Mouse (Mus musculus): ENCODE results near the gene Lrpprc. TPM values are rescaled to one million over a fixed set of nuclear protein-coding genes. Genes with fewer than 3 reads are reported as not detected.

The Lrpprc gene
- polyA plus RNA-seq, 1 experiment, result 5.4 TPM

DNA sequence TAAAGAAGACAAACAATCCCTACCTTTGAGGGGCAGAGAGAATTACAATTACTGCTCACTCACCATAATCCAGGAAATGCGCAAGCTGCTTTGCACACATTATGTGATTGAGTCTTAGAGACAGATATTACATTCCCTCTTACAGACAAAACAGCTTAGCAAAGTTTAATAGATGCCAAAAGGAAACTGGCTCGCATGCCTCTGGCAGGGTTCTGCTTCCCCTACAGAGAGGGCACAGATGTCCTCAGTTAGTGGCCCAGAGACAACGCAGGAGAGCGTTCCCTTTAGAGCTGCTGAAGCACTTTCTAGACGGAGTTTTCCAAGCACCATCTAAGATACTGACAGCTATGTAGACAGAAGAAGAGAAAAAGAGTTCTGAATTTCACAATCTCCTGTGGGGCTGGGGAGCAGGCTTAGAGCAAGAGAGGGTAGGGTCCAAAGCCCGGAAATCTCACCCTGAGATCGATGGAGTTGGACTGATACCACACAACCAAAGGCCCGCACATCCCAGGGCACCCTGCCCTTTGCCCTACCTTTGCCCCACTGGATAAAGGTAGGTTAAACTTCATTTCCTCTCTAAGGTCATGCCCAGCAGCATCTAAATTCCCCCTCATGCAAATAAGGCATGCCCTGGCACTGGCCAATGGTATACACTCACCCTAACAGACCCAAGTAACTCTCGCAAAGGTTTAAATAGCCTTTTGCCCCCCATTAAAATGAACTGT is 52.4 kb downstream of the Lrpprc start:
- WGBS, result 95% methylated on average over 9 of the region's 9 CpGs
- Histone ChIP-seq H3K36me3 (ENCODE audit: control insufficient read depth, insufficient read depth, low read length) (peaks cover 7% of the 10 kb centered on the region), H3K27ac (ENCODE audit: insufficient read depth, low read length) (no peak overlapping the region)

GRCm38 (mm10) chr17:84736719-84737118 is 53.9 kb downstream of the Lrpprc start:
- 94% methylated on average over 9 of the region's 9 CpGs for WGBS
- no peak for DNase-seq (ENCODE audit: low read depth in 1 of 2, low spot score in 2 of 2)
- Histone ChIP-seq H3K36me3 (ENCODE audit: control insufficient read depth, insufficient read depth, low read length) (peaks cover 11% of the 10 kb centered on the region), H3K27me3 (ENCODE audit: control insufficient read depth, insufficient read depth, low read length) (no peaks in the 10 kb centered on the region), H3K27ac (ENCODE audit: insufficient read depth, low read length) (no peak overlapping the region), H3K4me1 (ENCODE audit: control insufficient read depth, insufficient read depth, insufficient read length) (no peaks in the 10 kb centered on the region), H3K4me3 (ENCODE audit: extremely low read depth, insufficient read depth, insufficient read length) (no peak overlapping the region)
- TF ChIP-seq CTCF (IDR thresholded peaks at IDR 0.05; ENCODE audit: extremely low read depth, insufficient read depth, insufficient read length, insufficient replicate concordance) (no peak), POLR2A (IDR thresholded peaks at IDR 0.05; ENCODE audit: low read depth, low read length) (no peak)

More for the DNA sequence above, 52.4 kb downstream of the Lrpprc start:
- no peak for DNase-seq (ENCODE audit: low read depth in 1 of 2, low spot score in 2 of 2)
- H3K4me3 ChIP-seq (ENCODE audit: extremely low read depth, insufficient read depth, insufficient read length), result no peak overlapping the region
- no peaks in the 10 kb centered on the region for H3K4me1 ChIP-seq (ENCODE audit: control insufficient read depth, insufficient read depth, insufficient read length)
- TF ChIP-seq POLR2A (IDR thresholded peaks at IDR 0.05; ENCODE audit: low read depth, low read length), result no peak
- TF ChIP-seq CTCF (IDR thresholded peaks at IDR 0.05; ENCODE audit: extremely low read depth, insufficient read depth, insufficient read length, insufficient replicate concordance), result no peak
- H3K27me3 ChIP-seq (ENCODE audit: control insufficient read depth, insufficient read depth, low read length), result no peaks in the 10 kb centered on the region

DNA sequence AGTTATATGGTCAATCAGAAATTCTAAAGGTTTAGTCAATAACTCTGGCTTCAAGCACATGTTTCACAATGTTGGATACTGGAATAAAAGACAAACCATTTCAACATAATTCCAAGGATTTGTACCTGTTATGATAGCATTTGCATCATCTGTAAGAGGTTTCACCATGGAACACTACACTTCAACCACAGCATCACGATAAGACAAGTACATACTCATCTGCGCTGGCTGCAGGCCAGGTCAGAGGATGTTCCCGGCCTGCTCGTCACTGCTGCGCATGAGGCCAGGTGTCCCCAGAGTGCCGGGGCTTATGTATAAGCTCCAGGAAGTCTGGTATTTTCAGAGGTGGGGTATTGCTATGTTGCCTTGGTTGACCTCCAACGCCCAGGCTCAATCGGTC is 58.0 kb downstream of the Lrpprc start:
- Histone ChIP-seq H3K27me3 (ENCODE audit: control insufficient read depth, insufficient read depth, low read length) (no peaks in the 10 kb centered on the region), H3K27ac (ENCODE audit: insufficient read depth, low read length) (no peak overlapping the region), H3K4me1 (ENCODE audit: control insufficient read depth, insufficient read depth, insufficient read length) (no peaks in the 10 kb centered on the region), H3K4me3 (ENCODE audit: extremely low read depth, insufficient read depth, insufficient read length) (no peak overlapping the region), H3K36me3 (ENCODE audit: control insufficient read depth, insufficient read depth, low read length) (peaks cover 13% of the 10 kb centered on the region)
- WGBS, result 75% methylated on average over 8 of the region's 8 CpGs
- TF ChIP-seq POLR2A (IDR thresholded peaks at IDR 0.05; ENCODE audit: low read depth, low read length), result no peak
- no peak for DNase-seq (ENCODE audit: low read depth in 1 of 2, low spot score in 2 of 2)

GRCm38 (mm10) chr17:84731361-84731760 is 59.2 kb downstream of the Lrpprc start:
- H3K36me3 ChIP-seq (ENCODE audit: control insufficient read depth, insufficient read depth, low read length), result peaks cover 16% of the 10 kb centered on the region
- no peak overlapping the region for H3K4me3 ChIP-seq (ENCODE audit: extremely low read depth, insufficient read depth, insufficient read length)
- no peaks in the 10 kb centered on the region for H3K4me1 ChIP-seq (ENCODE audit: control insufficient read depth, insufficient read depth, insufficient read length)
- TF ChIP-seq POLR2A (IDR thresholded peaks at IDR 0.05; ENCODE audit: low read depth, low read length) (no peak), CTCF (IDR thresholded peaks at IDR 0.05; ENCODE audit: extremely low read depth, insufficient read depth, insufficient read length, insufficient replicate concordance) (no peak)
- H3K27ac ChIP-seq (ENCODE audit: insufficient read depth, low read length), result no peak overlapping the region
- DNase-seq (ENCODE audit: low read depth in 1 of 2, low spot score in 2 of 2), result no peak
- H3K27me3 ChIP-seq (ENCODE audit: control insufficient read depth, insufficient read depth, low read length), result no peaks in the 10 kb centered on the region
- 95% methylated on average over 12 of the region's 12 CpGs for WGBS

- TF ChIP-seq POLR2A (IDR thresholded peaks at IDR 0.05; ENCODE audit: low read depth, low read length), result no peak
- no peak for TF ChIP-seq CTCF (IDR thresholded peaks at IDR 0.05; ENCODE audit: extremely low read depth, insufficient read depth, insufficient read length, insufficient replicate concordance)
- no peaks in the 10 kb centered on the region for H3K4me1 ChIP-seq (ENCODE audit: control insufficient read depth, insufficient read depth, insufficient read length)
- H3K36me3 ChIP-seq (ENCODE audit: control insufficient read depth, insufficient read depth, low read length), result peaks cover 24% of the 10 kb centered on the region
- WGBS, result 89% methylated on average over 5 of the region's 5 CpGs
- DNase-seq (ENCODE audit: low read depth in 1 of 2, low spot score in 2 of 2), result no peak
- no peak overlapping the region for H3K27ac ChIP-seq (ENCODE audit: insufficient read depth, low read length)
- H3K4me3 ChIP-seq (ENCODE audit: extremely low read depth, insufficient read depth, insufficient read length), result no peak overlapping the region
- H3K27me3 ChIP-seq (ENCODE audit: control insufficient read depth, insufficient read depth, low read length), result no peaks in the 10 kb centered on the region
Measured at GRCm38 (mm10) chr17:84729140-84729539, 61.4 kb downstream of the Lrpprc start.

DNA sequence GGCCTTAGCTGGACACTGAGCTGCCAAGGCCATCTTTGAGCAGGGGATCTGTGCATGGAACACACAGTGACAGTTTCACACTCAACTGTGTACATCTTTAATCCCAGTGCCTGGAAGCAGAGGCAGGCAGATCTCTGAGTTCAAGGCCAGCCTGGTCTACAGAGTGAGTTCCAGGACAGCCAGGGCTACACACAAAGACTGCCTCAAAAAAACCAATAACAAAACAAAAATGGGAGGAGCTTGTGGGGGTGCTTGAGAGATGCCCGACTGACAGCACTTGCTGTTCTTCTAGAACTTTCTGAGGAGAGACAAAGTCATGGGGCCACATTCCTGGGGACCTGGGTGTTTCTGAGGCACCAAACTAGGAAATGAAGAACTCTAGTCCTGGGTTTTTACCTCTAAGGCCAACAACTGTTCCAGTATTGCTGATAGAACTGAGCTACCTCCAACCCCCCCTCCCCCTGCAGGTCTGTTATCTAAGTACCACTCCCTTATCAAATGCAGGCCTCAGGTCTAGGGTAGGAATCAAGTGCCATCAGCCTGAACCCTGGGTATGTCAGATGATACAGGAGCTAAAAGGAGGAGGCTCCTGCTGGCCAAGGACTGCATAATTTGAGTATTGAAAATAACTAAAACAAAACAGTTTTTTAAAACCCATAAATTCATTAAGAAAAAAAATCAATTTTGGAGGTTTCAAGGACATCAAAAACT is 62.2 kb downstream of the Lrpprc start:
- no peaks in the 10 kb centered on the region for H3K27me3 ChIP-seq (ENCODE audit: control insufficient read depth, insufficient read depth, low read length)
- H3K27ac ChIP-seq (ENCODE audit: insufficient read depth, low read length), result no peak overlapping the region
- TF ChIP-seq POLR2A (IDR thresholded peaks at IDR 0.05; ENCODE audit: low read depth, low read length) (no peak), CTCF (IDR thresholded peaks at IDR 0.05; ENCODE audit: extremely low read depth, insufficient read depth, insufficient read length, insufficient replicate concordance) (no peak)
- H3K36me3 ChIP-seq (ENCODE audit: control insufficient read depth, insufficient read depth, low read length), result peaks cover 24% of the 10 kb centered on the region
- 84% methylated on average over 1 of the region's 1 CpGs for WGBS
- H3K4me3 ChIP-seq (ENCODE audit: extremely low read depth, insufficient read depth, insufficient read length), result no peak overlapping the region
- no peak for DNase-seq (ENCODE audit: low read depth in 1 of 2, low spot score in 2 of 2)
- H3K4me1 ChIP-seq (ENCODE audit: control insufficient read depth, insufficient read depth, insufficient read length), result no peaks in the 10 kb centered on the region

DNA sequence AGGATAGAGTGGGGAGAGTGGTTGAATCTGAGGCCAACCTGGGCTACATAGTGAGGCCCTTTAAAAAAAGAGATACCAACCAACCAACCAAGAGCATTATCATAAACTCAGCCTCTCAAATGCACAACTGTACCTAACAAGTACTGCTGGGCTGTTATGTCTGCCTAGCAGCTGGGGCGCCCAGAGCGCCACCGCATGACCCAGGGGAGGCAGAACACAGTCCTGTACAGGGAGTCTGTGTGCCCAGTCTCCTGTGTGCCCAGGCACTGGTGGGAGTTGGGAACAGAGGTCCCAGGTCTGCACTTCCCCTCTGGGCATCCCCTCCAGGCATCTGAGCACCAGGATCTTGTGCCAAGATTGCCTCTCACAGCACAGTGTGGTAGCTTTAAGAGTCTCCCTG is 65.4 kb downstream of the Lrpprc start:
- Histone ChIP-seq H3K27ac (ENCODE audit: insufficient read depth, low read length) (no peak overlapping the region), H3K27me3 (ENCODE audit: control insufficient read depth, insufficient read depth, low read length) (no peaks in the 10 kb centered on the region), H3K4me1 (ENCODE audit: control insufficient read depth, insufficient read depth, insufficient read length) (no peaks in the 10 kb centered on the region), H3K4me3 (ENCODE audit: extremely low read depth, insufficient read depth, insufficient read length) (no peak overlapping the region), H3K36me3 (ENCODE audit: control insufficient read depth, insufficient read depth, low read length) (peaks cover 26% of the 10 kb centered on the region)
- TF ChIP-seq CTCF (IDR thresholded peaks at IDR 0.05; ENCODE audit: extremely low read depth, insufficient read depth, insufficient read length, insufficient replicate concordance) (no peak), POLR2A (IDR thresholded peaks at IDR 0.05; ENCODE audit: low read depth, low read length) (no peak)
- 100% methylated on average over 3 of the region's 3 CpGs for WGBS
- no peak for DNase-seq (ENCODE audit: low read depth in 1 of 2, low spot score in 2 of 2)
